Mouse (Mus musculus) c-Kit-positive CD71-positive TER-119-negative erythroid progenitor cells, embryonic 14.5 days (primary cell): ENCODE results near the gene Zfp777.

Experiments used
- DNase-seq: peaks from one replicate; pipeline ENCODE4 v3.0.0-alpha.2; 2013; ENCODE audit warnings: low read depth

Zfp777 gene

DNA sequence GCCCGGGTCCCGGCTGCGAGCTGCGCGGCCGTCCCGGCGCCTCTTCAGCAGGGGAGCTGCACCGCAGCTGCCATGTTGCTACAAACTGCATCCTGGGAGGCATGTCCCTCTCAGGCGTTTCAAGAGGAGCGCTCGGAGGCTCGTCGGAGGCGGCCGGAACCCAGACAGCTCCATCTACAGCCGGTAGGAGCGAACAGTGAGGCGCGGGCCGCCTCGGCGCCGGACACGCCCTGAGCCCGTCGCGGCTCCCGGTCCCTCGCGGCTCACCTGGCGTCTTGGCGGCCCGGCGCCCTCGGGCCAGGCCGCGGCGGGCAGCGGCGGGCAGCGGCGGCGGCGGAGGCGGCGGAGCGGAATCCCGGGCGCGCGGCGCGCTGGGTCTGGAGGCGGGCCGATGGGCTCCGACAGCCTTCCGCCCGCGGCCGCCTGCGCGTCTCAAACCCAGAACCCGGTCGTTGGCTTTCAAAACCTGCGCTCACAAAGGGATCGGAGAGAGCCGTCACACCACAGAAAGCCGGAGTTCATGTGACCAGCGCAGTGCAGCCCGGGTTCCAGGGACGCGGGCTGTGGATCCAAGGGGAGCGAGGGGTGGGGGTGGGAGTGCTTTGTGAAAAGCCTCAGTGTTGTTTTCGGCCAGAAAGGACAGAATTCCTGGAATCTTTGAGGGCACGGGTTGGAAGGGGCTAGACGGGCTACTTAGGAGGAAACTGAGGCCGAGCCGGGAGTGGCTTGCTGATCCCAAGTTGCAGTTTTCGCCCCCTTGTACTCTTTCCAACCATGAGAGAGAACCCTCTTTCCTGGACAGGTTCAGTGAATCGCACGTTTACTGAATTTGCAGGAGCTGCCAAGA lies at the start of gene Zfp777:
Gene Zfp777, minus strand, starts transcription at position 486 of the 847 bp plus-strand sequence.
- peak; percentile 58 for DNase-seq

- DNase-seq, result peak; percentile 28
These were observed 38.4 kb upstream of the Zfp777 start for GRCm38 (mm10) chr6:48086957-48087715.

DNA sequence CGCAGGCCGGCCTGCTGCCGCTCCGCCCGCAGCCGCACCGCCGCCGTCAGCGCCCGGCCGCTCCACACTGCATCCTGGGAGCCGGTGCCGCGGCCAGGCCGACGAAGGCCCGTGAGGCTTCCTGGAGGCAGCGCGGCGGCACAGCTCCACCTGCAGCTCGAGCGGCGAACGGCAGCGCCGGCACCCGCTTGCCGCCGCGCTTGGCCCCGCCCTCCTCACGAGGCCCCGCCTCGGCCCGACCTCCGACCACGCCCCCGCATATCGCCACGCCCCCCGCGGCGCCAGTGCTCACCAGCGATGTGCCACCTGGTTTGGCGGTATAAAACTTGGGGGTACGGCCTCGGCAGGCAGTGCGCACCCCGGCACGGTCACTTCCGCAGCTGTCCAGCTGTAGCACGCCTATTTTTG lies 37.8 kb upstream of the Zfp777 start, which contains the start of gene Zfp746:
Gene Zfp746, minus strand, starts transcription at position 123 of the 408 bp plus-strand sequence.
- peak; percentile 70 for DNase-seq

GRCm38 (mm10) chr6:48085521-48086404 lies 37.1 kb upstream of the Zfp777 start:
- DNase-seq, result no peak

DNA sequence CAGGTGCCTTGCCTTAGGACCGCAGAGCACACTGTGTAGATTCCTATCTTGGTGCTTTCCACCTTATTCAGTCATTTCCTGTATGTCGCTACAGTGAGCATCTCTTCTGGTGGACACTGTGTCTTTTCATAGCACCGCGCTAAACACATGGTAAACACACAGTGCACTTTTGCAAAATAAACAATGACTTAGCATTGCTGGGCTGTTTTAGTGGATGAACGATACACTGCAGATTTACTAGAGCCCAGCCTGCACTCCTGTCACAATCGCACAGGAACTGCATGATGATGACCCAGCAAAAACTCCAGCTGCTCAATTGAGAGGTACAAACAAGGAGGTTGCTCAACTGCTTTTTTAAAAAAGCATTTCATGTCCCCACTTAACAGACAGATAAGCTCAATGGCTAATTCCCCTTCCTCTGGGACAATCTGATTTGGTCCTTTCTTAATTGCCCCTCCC lies 35.1 kb upstream of the Zfp777 start:
- DNase-seq, result no peak

DNA sequence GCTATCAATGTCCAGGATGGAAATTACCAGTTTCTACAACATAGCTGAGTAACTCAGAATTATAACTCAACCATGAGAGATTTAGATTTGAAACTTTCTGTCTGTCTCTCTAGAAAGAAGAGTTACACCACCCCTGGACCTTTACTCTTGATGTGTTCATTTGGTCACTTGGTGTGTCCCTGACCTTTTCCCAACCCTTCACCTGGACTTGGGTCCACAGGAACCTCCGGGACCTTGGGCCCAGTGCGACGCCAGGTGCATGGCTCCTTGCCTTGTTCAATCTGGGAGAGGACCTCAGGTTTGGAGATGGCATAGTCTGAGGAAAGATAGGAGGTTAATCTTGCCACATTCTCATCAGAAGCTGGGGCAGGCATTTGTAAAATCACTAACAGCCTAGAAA lies 33.2 kb upstream of the Zfp777 start:
- no peak for DNase-seq

- no peak for DNase-seq
These were observed 32.3 kb upstream of the Zfp777 start for GRCm38 (mm10) chr6:48081021-48081420.

DNA sequence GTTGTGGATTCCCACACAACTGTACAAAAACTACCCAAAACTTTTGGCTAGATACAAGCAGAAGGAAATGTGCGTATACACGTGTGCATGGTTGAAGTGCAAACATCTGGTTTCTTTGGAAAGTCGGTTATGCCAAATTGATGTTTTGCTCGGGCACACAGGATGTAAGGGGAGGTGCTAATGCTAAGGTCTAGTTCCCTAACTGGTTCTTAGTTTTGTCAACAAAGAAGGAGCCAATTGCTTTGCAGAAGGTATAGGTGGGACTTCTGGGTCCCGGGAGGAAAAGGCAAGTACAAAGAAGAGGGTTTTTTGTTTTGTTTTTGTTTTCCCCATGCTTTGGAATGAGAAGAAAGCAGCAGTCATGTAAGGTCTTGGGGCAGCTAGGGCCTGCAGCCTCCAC lies 24.6 kb upstream of the Zfp777 start:
- DNase-seq, result no peak

DNA sequence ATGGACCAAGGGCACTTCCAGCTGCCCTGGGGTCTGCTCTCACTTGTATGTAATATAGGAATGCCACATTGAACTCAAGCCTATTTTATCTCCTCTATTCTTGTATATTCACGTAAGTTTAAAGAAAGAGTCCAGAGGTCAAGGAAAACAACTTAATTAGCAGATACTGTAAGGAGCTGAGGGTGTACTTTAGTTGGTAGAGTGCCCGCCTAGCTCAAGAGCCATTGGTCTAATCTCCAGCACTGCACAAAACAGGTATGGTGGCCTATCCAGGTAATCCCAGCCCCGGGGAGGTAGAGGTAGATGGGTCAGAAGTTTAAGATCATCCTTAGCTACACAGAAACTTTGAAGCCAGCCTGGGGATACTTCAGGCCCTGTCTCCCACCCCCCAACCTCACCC lies 18.8 kb upstream of the Zfp777 start:
- no peak for DNase-seq

DNA sequence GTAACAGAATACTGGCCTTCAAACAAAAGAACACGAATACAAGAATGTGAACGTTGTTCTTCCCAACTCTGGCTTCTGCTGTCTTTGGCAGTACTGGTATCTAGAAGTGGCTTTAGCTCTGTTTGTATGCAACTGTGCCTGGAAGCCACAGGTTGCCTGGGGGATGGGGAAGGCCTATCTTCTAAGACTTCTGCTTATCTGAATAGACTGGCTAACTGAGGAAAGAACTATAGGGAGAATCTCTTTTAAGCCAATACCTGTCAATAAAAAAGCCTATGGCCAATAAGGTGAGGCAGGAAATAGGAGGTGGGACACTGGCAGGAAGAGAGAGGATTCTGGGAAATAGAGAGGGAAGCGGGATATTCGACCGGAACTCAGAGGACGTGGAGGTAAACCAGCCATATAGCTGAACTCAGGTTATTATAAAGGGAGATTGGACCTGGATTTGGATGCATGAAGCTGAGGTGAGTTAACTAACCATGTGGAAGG lies 16.9 kb upstream of the Zfp777 start:
- no peak for DNase-seq

DNA sequence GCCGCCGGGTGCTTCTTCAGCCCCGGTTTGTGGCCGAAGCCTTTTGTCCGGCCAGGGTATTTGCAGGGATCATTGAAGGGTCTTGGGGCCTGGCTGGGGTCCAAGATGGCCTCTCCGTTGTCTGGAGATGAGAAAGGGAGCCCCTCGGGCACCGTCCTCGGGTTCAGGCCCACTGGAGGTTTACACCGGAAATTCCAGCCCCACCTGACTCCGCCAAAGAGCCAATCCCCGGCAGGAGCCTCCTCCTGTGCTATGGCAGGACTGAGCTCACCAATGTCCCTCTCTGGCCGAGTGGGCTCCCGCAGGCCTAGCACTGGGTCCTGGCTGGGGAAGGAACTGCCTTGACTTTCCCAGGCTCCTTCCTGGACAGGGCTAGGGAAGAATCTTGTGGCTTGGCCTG lies 15.7 kb upstream of the Zfp777 start:
- DNase-seq, result no peak

- no peak for DNase-seq
These were observed 15.2 kb upstream of the Zfp777 start for GRCm38 (mm10) chr6:48063940-48064339.

DNA sequence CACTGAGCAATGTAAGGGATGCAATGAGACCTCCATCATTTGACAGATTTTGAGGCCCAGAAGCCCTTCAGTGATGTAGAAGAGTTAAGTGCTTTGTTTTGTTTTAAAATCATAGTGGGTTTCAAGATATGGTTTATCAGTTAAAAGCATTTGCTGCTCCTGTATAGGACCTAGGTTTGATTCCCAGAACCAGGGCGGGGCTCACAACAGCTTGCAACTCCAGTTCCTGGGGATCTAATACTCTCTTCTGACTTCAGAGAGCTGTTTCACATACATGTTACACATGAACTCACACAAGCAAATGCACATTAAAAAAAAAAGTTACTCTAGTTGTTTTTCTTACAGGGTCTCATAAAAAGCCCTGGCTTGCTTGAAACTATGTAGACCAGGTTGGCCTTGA lies 12.2 kb upstream of the Zfp777 start:
- DNase-seq, result no peak

- DNase-seq, result no peak
These were observed 11.7 kb upstream of the Zfp777 start for GRCm38 (mm10) chr6:48060421-48060820.

DNA sequence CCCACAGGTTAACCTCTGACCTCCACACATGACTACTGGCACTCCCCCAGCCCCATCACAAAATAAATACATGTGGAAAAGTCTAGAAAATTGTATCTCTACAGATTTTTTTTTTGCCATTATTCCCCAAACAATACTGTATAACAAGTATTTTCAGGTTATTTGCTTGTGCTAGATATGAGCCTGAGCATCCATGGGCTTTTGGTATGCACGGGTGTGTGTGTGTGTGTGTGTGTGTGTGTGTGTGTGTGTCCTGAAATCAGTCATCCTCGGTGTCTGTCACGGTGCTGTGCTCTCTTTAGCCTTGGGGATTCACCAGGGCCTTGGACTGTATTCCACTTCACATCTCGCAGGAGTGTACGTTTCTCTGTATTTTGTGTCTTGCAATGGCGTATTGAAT lies 3.4 kb upstream of the Zfp777 start:
- DNase-seq, result no peak

DNA sequence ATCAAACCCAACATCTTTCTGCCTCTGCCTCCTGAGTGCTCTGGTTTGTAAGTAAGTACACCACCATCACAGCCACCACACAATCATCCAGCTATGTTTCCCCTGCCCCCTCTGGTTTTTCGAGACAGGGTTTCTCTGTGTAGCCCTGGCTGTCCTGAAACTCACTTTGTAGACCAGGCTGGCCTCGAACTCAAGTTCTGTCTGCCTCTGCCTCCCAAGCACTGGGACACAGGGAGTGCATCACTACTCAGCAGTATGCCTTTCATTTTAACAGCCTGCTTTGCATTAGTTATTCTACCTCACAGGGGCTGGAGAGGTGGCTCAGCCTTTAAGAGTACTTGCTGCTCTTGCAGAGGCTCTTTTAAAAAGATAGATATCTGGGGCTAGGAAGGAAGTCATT lies 3.0 kb upstream of the Zfp777 start:
- DNase-seq, result no peak

GRCm38 (mm10) chr6:48049273-48050065 lies 758 bp upstream of the Zfp777 start:
- no peak for DNase-seq

GRCm38 (mm10) chr6:48047450-48048351 lies 1.0 kb downstream of the Zfp777 start:
- no peak for DNase-seq

DNA sequence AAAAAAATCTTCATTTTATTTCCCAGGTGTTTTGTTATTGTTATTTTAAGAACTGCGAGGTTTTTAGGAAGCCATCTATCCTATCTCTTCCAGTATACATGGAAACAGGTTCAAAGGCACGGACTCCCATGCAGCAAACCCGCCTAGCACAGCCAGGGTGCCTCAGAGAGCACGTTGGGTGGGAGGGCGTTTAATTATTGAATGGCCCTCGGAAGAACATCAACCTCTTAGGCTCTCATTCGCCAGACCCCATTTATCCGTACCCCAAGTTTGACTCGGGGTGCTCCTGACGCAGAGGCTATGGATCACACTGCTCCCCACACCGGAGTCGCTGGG lies 1.6 kb downstream of the Zfp777 start:
- no peak for DNase-seq

GRCm38 (mm10) chr6:48032661-48033060 lies 16.1 kb downstream of the Zfp777 start:
- no peak for DNase-seq
